Mouse (Mus musculus) ES-Bruce4 (cell line): ENCODE measurements at regions not wholly inside any gene's neighbourhood (a gene's known extent, or its start where the extent isn't known, plus 50 kb on each side); places are given as distances from the start of the nearest gene placed in this dataset.

Experiments used
- H3K27ac ChIP-seq: 2 replicates; pipeline ENCODE4 v1.5.1; 2012; ENCODE audit warnings: low read length, inconsistent platforms; ENCODE audit not compliant: insufficient read depth
- H3K27me3 ChIP-seq: 2 replicates; pipeline ENCODE4 v1.6.1; 2012; ENCODE audit warnings: mild to moderate bottlenecking, low read length, inconsistent platforms; ENCODE audit not compliant: control insufficient read depth, poor library complexity, insufficient read depth, severe bottlenecking
- H3K36me3 ChIP-seq: 2 replicates; pipeline ENCODE4 v1.6.1; 2012; ENCODE audit warnings: inconsistent platforms, mild to moderate bottlenecking, low read length, moderate library complexity; ENCODE audit not compliant: control insufficient read depth, poor library complexity, insufficient read depth, severe bottlenecking
- H3K4me1 ChIP-seq: one replicate; pipeline ENCODE4 v1.8.1; 2011; ENCODE audit warnings: low read length; ENCODE audit not compliant: control insufficient read depth, insufficient read depth
- H3K4me3 ChIP-seq: 2 replicates; pipeline ENCODE4 v1.5.1; 2011; ENCODE audit warnings: low read depth, mild to moderate bottlenecking, low read length
- H3K9ac ChIP-seq: 2 replicates; pipeline ENCODE4 v1.6.1; 2012; ENCODE audit warnings: low read depth, mild to moderate bottlenecking, inconsistent platforms; ENCODE audit not compliant: poor library complexity, severe bottlenecking
- H3K9me3 ChIP-seq: replicated peaks from 2 replicates; pipeline ENCODE4 v1.6.1; 2012; ENCODE audit warnings: mild to moderate bottlenecking, low read length, inconsistent platforms; ENCODE audit not compliant: control insufficient read depth, poor library complexity, insufficient read depth, severe bottlenecking
- CTCF ChIP-seq: IDR thresholded peaks from one replicate; pipeline ENCODE4 v1.8.1; 2011; ENCODE audit warnings: low read depth, low read length
- EP300 ChIP-seq: IDR thresholded peaks from 2 replicates; pipeline ENCODE4 v1.6.1; 2011; ENCODE audit warnings: low read depth, low read length; ENCODE audit not compliant: insufficient read depth
- POLR2A ChIP-seq: IDR thresholded peaks from one replicate; pipeline ENCODE4 v1.8.1; 2011; ENCODE audit warnings: low read length; ENCODE audit not compliant: insufficient read depth

DNA sequence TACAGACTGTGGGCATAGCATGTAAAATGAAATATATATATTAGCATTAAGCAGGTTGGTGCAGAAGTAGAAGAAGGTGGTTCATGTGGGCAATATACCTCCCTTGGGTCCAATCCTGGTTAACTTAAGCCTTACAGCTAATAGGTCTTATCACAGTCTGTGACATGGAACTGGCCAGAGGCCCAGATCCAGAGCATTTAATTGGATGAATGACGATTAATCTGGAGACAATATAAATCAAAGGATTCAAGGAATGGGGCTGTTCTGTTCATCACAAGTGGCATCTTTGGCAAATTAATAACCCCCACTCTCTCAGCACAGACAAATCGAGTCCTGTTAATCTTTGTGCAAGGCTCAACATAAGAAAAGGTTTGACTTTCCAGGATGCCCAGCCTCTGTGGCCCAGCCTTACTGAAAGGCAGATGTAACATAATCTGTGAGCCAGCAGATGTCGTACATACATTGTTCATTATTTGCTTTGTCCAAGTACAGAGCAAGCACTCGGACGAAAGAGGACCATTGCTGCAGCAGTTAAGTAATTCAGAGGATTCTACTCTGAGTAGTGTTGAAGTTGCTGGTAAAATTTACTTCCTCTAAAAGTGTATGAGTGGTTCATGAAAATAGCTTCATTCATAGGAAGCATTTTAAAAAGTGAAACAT lies 2073.2 kb downstream of the 9330182O14Rik start:
- Histone ChIP-seq H3K27ac (no peak overlapping the region), H3K4me3 (no peak overlapping the region), H3K9ac (no peak overlapping the region), H3K4me1 (no peaks in the 10 kb centered on the region), H3K9me3 (no peaks in the 10 kb centered on the region), H3K36me3 (no peaks in the 10 kb centered on the region), H3K27me3 (no peaks in the 10 kb centered on the region)
- TF ChIP-seq EP300 (no peak), CTCF (no peak), POLR2A (no peak)

DNA sequence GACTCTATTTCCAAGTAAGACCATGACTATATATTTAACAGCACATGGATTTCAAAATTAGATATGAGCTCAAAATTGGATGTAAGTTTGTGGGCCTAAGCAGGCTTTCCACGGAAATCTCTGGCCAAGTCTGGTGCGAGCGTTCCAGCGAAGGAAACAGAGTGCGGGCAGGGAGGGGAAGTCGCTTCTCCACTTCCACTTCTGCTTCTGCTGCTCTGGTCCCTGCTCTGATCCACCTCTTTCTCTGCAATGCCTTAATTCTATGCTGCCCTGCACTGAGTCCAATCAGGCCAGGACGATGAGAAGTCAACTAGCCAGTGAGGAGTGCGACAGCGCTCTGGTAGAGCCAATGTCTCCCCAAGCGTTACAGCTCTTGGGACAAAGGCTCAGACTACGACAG lies 2085.3 kb downstream of the 9330182O14Rik start:
- no peak overlapping the region for H3K27ac ChIP-seq
- no peak overlapping the region for H3K9ac ChIP-seq
- H3K36me3 ChIP-seq, result no peaks in the 10 kb centered on the region
- no peak for TF ChIP-seq EP300
- no peak for TF ChIP-seq CTCF
- TF ChIP-seq POLR2A, result no peak
- no peaks in the 10 kb centered on the region for H3K4me1 ChIP-seq
- H3K9me3 ChIP-seq, result no peaks in the 10 kb centered on the region
- no peaks in the 10 kb centered on the region for H3K27me3 ChIP-seq
- no peak overlapping the region for H3K4me3 ChIP-seq

DNA sequence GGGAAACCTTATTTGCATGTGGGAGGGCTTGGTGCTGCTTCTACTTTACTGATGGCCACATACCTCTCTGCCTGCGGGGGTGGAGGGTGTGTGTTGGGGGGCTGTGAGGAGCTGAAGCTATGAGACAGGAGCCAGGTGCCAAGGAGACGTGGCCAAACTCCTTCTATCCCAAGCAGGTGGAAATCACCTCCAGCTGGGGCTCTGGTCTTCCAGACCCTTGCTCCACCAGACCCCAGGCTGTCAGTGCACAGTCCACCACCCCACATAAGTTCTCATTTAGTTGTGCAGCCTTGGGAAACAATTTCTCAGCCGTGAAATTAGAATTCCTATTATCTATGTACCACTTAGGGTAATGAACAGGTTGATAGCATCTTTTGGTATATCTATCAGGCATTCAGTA lies 2085.8 kb downstream of the 9330182O14Rik start:
- no peaks in the 10 kb centered on the region for H3K9me3 ChIP-seq
- TF ChIP-seq EP300, result no peak
- no peak for TF ChIP-seq POLR2A
- TF ChIP-seq CTCF, result no peak
- no peaks in the 10 kb centered on the region for H3K36me3 ChIP-seq
- H3K27ac ChIP-seq, result no peak overlapping the region
- no peak overlapping the region for H3K4me3 ChIP-seq
- H3K27me3 ChIP-seq, result no peaks in the 10 kb centered on the region
- no peak overlapping the region for H3K9ac ChIP-seq
- H3K4me1 ChIP-seq, result no peaks in the 10 kb centered on the region

DNA sequence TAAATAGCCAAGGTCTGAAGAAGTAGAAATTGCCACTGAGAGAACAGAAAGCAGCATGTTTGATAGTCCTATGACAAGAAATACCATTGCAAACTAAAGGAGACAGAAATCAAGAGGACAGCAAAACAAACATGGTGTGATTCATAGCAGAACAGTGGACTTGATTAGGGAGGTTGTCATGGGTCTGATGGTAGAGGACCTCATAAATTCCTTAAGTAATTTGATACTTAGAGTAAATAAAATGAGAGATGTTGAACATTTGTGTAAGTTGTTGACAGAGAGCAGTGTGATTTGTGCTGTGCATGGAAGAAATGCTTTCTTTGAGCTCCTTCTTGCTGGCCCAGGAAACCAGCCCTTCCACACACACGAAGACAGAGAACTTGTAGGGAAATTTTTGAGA lies 2090.8 kb downstream of the 9330182O14Rik start:
- H3K4me1 ChIP-seq, result no peaks in the 10 kb centered on the region
- TF ChIP-seq CTCF (no peak), EP300 (no peak), POLR2A (no peak)
- no peak overlapping the region for H3K4me3 ChIP-seq
- H3K9ac ChIP-seq, result no peak overlapping the region
- H3K9me3 ChIP-seq, result no peaks in the 10 kb centered on the region
- no peak overlapping the region for H3K27ac ChIP-seq
- H3K36me3 ChIP-seq, result no peaks in the 10 kb centered on the region
- H3K27me3 ChIP-seq, result no peaks in the 10 kb centered on the region

DNA sequence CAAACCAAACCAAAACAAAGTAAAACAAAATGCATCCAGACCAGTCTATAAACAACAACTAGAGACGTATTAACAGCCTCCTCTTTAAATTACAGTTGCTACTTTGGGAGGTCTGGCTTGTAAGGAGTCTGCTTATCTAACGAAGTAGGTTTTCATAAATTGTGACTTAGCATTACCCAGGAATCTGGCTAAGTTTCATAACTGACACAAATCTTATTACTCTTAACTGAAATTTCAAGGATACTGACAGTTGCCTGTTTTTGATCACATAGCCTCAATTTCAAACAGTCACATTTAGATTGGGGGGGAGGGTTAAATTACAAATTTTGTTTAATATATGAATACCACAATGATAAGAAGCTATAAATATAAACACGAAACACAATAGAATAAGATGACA lies 2097.5 kb downstream of the 9330182O14Rik start:
- no peak for TF ChIP-seq POLR2A
- no peak for TF ChIP-seq CTCF
- TF ChIP-seq EP300, result no peak
- H3K9ac ChIP-seq, result no peak overlapping the region
- no peak overlapping the region for H3K4me3 ChIP-seq
- H3K36me3 ChIP-seq, result no peaks in the 10 kb centered on the region
- no peaks in the 10 kb centered on the region for H3K4me1 ChIP-seq
- H3K27ac ChIP-seq, result no peak overlapping the region
- H3K9me3 ChIP-seq, result peaks cover 7% of the 10 kb centered on the region
- no peaks in the 10 kb centered on the region for H3K27me3 ChIP-seq

DNA sequence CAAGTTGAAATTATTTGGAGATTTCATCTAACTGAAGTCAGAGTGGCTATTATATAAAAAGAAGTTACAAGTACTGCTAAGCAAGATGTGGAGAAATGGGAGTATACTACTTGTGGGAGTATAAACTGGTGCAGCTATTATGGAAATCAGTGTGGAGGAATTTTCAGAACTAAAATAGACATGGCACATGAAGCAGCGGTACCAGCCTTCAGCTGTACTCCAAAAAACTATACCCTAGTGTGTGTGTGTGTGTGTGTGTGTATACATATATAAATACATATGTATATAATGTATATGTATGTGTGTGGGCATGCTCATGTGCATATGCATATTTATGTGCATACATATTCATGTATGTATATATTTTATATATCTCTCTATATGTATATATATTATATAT lies 2112.6 kb downstream of the 9330182O14Rik start:
- H3K36me3 ChIP-seq, result no peaks in the 10 kb centered on the region
- no peak overlapping the region for H3K27ac ChIP-seq
- no peaks in the 10 kb centered on the region for H3K4me1 ChIP-seq
- no peak overlapping the region for H3K9ac ChIP-seq
- H3K9me3 ChIP-seq, result no peaks in the 10 kb centered on the region
- TF ChIP-seq CTCF, result no peak
- TF ChIP-seq POLR2A, result no peak
- TF ChIP-seq EP300, result no peak
- no peaks in the 10 kb centered on the region for H3K27me3 ChIP-seq
- no peak overlapping the region for H3K4me3 ChIP-seq
